Mouse (Mus musculus) embryonic facial prominence, embryonic 15.5 days (tissue): ENCODE results near the gene Khsrp. TPM values are rescaled to one million over a fixed set of nuclear protein-coding genes. Genes with fewer than 3 reads are reported as not detected.

ENCODE experiments used
- ATAC-seq: fragments of 200-750 bp; cut with Nextera tagmentation; 2 replicates; pipeline ENCODE4 v1.8.0; 2017; ENCODE audit warnings: low read depth, moderate TSS enrichment; ENCODE audit not compliant: insufficient number of reproducible peaks, low FRiP score, low TSS enrichment
- H3K27ac ChIP-seq: fragments of 300-500 bp; sonication (generic); replicated peaks from 2 replicates; pipeline ENCODE4 v1.5.1; 2015; ENCODE audit warnings: mild to moderate bottlenecking, inconsistent platforms
- H3K27me3 ChIP-seq: fragments of 300-500 bp; sonication (generic); 2 replicates; pipeline ENCODE4 v1.6.1; 2015; ENCODE audit warnings: inconsistent platforms
- H3K36me3 ChIP-seq: fragments of 300-500 bp; sonication (generic); 2 replicates; pipeline ENCODE4 v1.6.1; 2015; ENCODE audit warnings: mild to moderate bottlenecking, inconsistent platforms
- H3K4me1 ChIP-seq: fragments of 300-500 bp; sonication (generic); 2 replicates; pipeline ENCODE4 v1.6.1; 2015; ENCODE audit warnings: inconsistent platforms
- H3K4me2 ChIP-seq: fragments of 300-500 bp; sonication (generic); replicated peaks from 2 replicates; pipeline ENCODE4 v1.6.1; 2015; ENCODE audit warnings: mild to moderate bottlenecking, inconsistent platforms
- H3K4me3 ChIP-seq: fragments of 300-500 bp; sonication (generic); replicated peaks from 2 replicates; pipeline ENCODE4 v1.5.1; 2015; ENCODE audit warnings: mild to moderate bottlenecking, inconsistent platforms
- H3K9ac ChIP-seq: fragments of 300-500 bp; sonication (generic); 2 replicates; pipeline ENCODE4 v1.6.1; 2015; ENCODE audit warnings: inconsistent platforms
- H3K9me3 ChIP-seq: fragments of 300-500 bp; sonication (generic); replicated peaks from 2 replicates; pipeline ENCODE4 v1.6.1; 2016; ENCODE audit warnings: inconsistent platforms
- WGBS: fragments of 180-500 bp; shearing (Covaris S2); methylation state at CpG from one replicate; pipeline ENCODE4 v1.1.7; 2015; 5-methylcytosine and 5-hydroxymethylcytosine counted together
- polyA plus RNA-seq: library from polyadenylated mRNA; unstranded; fragments of >200 nt; fragmentation: Nextera tagmentation; extraction: Ambion mirVana; gene quantifications from 2 replicates; pipeline ENCODE4 v1.2.1, GENCODE M21; 2015

The Khsrp gene
- polyA plus RNA-seq, 1 experiment from 2014 or later: 41.4 TPM

DNA sequence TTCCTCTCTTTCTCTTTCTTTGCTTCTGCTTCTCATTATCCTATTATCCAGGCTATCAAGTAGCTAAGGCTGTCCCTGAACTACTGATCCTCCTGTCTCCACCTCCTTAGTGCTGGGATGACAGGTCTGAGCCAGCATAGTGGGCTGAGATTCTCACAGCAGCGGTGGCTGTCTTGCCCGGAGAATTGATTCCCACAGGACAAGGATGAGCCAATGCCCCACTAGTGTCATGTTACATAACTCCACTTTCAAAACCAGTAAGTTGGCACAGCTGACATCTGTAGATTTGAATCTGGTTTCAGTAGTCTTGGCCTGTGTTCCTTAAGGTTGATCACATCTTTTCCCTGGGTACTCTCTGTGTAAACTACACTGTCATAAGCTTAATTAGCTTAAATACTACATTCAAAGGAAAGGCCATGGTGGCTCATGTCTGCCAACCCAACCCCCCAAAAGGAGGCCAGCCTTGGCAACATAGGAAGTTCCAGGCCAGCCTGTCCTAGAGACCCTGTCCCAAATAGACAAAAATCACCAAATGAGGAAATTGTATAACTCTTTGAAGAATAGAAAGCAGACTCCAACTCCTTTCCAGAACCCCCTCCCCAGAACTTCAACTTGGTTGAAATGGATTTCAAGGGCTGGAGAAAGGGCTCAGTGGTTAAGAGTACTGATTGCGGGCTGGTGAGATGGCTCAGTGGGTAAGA is 45.1 kb downstream of the Khsrp start:
- H3K4me2 ChIP-seq: no peak overlapping the region
- no peak overlapping the region for H3K4me3 ChIP-seq
- H3K27me3 ChIP-seq: no peaks in the 10 kb centered on the region
- ATAC-seq: no peak
- WGBS: 58% methylated on average over 3 of the region's 3 CpGs
- H3K9me3 ChIP-seq: no peaks in the 10 kb centered on the region
- no peak overlapping the region for H3K27ac ChIP-seq
- H3K4me1 ChIP-seq: peaks cover 9% of the 10 kb centered on the region
- H3K9ac ChIP-seq: no peak overlapping the region
- no peaks in the 10 kb centered on the region for H3K36me3 ChIP-seq

- no peak for ATAC-seq
- no peak overlapping the region for H3K9ac ChIP-seq
- no peaks in the 10 kb centered on the region for H3K9me3 ChIP-seq
- 67% methylated on average over 3 of the region's 3 CpGs for WGBS
- no peak overlapping the region for H3K4me2 ChIP-seq
- peaks cover 3% of the 10 kb centered on the region; the same call in 1 of the 2 replicates for H3K4me1 ChIP-seq
- H3K36me3 ChIP-seq: no peaks in the 10 kb centered on the region
- H3K4me3 ChIP-seq: no peak overlapping the region
- no peak overlapping the region for H3K27ac ChIP-seq
- no peaks in the 10 kb centered on the region for H3K27me3 ChIP-seq
These were observed 45.7 kb downstream of the Khsrp start for GRCm38 (mm10) chr17:56985656-56986055.

DNA sequence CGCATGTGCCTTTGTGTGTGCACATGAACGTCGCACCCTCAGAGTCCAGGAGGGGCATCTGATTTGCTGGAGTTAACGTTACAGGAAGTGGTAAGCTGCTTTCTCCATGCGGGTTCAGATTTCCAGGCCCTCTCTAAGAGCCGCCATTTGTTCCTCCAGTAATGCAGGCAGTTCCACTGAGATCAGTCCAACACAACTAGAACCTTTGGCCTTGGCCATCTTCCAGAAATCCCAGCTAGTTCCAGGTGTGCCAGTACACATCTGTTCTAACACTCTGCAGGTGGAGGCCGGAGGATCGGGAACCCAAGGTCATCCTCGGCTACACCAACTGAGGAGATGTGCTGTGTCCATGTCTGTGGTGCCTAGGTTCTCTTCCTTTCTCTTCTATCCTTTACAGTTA is 46.4 kb downstream of the Khsrp start:
- no peaks in the 10 kb centered on the region for H3K9me3 ChIP-seq
- no peak for ATAC-seq
- WGBS: 76% methylated on average over 9 of the region's 9 CpGs

GRCm38 (mm10) chr17:56982013-56982412 is 49.3 kb downstream of the Khsrp start, which contains the start of gene Acer1:
Gene Acer1, minus strand, starts transcription at chr17:56982126.
- H3K4me3 ChIP-seq: no peak within 1 kb of the TSS
- no peak within 1 kb of the TSS for H3K9ac ChIP-seq
- 0 out of 2 replicates have a peak within 1 kb of the TSS, but pooled peaks have one; percentile 22 for H3K27ac ChIP-seq
- no peaks in the 10 kb centered on the region for H3K9me3 ChIP-seq
- no peaks in the 10 kb centered on the region for H3K4me1 ChIP-seq
- 73% methylated on average over 5 of the region's 5 CpGs for WGBS
- no peak within 1 kb of the TSS for H3K4me2 ChIP-seq
- ATAC-seq: no peak
- no peaks in the 10 kb centered on the region for H3K27me3 ChIP-seq
- no peaks in the 10 kb centered on the region for H3K36me3 ChIP-seq

More for the DNA sequence above, 46.4 kb downstream of the Khsrp start:
- Histone ChIP-seq H3K4me3 (no peak overlapping the region), H3K9ac (no peak overlapping the region), H3K27ac (no peak overlapping the region), H3K4me2 (no peak overlapping the region), H3K4me1 (peaks cover 3% of the 10 kb centered on the region; the same call in 1 of the 2 replicates), H3K36me3 (no peaks in the 10 kb centered on the region), H3K27me3 (no peaks in the 10 kb centered on the region)

- Histone ChIP-seq H3K36me3 (no peaks in the 10 kb centered on the region), H3K4me2 (no peak overlapping the region), H3K9me3 (no peaks in the 10 kb centered on the region), H3K27me3 (no peaks in the 10 kb centered on the region), H3K9ac (no peak overlapping the region), H3K4me1 (no peaks in the 10 kb centered on the region), H3K4me3 (no peak overlapping the region), H3K27ac (no peak overlapping the region)
- 76% methylated on average over 7 of the region's 7 CpGs for WGBS
- ATAC-seq: no peak
These were observed 50.3 kb downstream of the Khsrp start for GRCm38 (mm10) chr17:56981049-56981448.

- H3K4me1 ChIP-seq: no peaks in the 10 kb centered on the region
- H3K9me3 ChIP-seq: no peaks in the 10 kb centered on the region
- H3K4me3 ChIP-seq: no peak overlapping the region
- no peak overlapping the region for H3K9ac ChIP-seq
- no peak for ATAC-seq
- H3K27me3 ChIP-seq: no peaks in the 10 kb centered on the region
- H3K4me2 ChIP-seq: no peak overlapping the region
- WGBS: 67% methylated on average over 4 of the region's 8 CpGs
- no peak overlapping the region for H3K27ac ChIP-seq
- H3K36me3 ChIP-seq: no peaks in the 10 kb centered on the region
These were observed 51.8 kb downstream of the Khsrp start for GRCm38 (mm10) chr17:56979524-56979923.

DNA sequence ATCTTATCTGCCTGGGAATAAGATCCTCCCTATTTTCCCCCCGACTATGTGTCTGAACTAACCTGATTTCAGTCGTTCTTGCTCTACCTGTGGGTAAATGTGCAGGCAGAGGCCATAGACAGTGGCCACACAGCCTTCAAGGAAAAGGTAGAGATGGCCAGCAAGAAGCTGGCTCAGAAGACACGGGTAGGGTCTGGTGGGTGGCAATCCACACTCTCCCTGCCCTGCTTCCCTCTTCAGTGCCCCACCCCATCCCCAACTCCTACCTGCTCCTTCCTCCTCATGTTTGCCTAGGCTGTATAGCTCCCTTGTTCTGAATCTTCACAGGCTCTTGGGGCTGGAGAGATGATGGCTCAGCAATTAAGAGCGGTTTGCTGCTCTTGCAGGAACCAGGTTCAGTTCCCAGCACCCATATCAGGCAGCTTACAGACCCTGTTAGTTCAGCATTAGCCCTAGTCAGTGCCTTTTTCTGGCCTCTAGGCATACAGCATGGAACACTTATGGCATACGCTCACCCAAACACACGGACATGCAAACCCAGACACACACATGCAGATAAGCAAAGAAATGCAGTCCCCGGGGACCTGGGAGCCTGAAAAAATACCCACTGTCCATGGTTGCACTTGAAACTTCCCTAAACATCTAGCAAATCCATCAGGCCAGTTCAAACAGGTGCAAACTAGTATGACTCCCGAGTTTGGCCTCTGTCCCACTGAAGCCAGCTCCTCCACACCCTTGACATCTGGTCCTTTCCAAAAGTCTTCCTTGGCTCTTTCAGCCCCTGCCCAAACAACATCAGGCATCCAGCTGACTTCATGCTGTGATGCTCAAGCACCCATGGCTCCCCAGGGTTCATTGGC is 54.6 kb downstream of the Khsrp start:
- 66% methylated on average over 8 of the region's 8 CpGs for WGBS
- no peak overlapping the region for H3K9ac ChIP-seq
- ATAC-seq: no peak
- no peaks in the 10 kb centered on the region for H3K9me3 ChIP-seq
- no peak overlapping the region for H3K4me2 ChIP-seq
- no peaks in the 10 kb centered on the region for H3K36me3 ChIP-seq
- no peaks in the 10 kb centered on the region for H3K4me1 ChIP-seq
- H3K4me3 ChIP-seq: no peak overlapping the region
- 0 out of 2 replicates have a peak overlapping the region, but pooled peaks have one; percentile 1 for H3K27ac ChIP-seq
- no peaks in the 10 kb centered on the region for H3K27me3 ChIP-seq

GRCm38 (mm10) chr17:56975391-56975790 is 55.9 kb downstream of the Khsrp start:
- Histone ChIP-seq H3K4me1 (no peaks in the 10 kb centered on the region), H3K9me3 (no peaks in the 10 kb centered on the region), H3K27ac (no peak overlapping the region), H3K4me2 (no peak overlapping the region), H3K36me3 (no peaks in the 10 kb centered on the region), H3K4me3 (no peak overlapping the region), H3K9ac (no peak overlapping the region), H3K27me3 (no peaks in the 10 kb centered on the region)
- 72% methylated on average over 3 of the region's 3 CpGs for WGBS
- no peak for ATAC-seq

GRCm38 (mm10) chr17:56974708-56975240 is 56.5 kb downstream of the Khsrp start:
- Histone ChIP-seq H3K27ac (no peak overlapping the region), H3K9ac (no peak overlapping the region), H3K9me3 (no peaks in the 10 kb centered on the region), H3K4me1 (no peaks in the 10 kb centered on the region), H3K27me3 (no peaks in the 10 kb centered on the region), H3K4me2 (no peak overlapping the region), H3K4me3 (no peak overlapping the region), H3K36me3 (no peaks in the 10 kb centered on the region)
- WGBS: 55% methylated on average over 5 of the region's 5 CpGs
- peak; percentile 41; the same call in 1 of the 2 replicates for ATAC-seq

DNA sequence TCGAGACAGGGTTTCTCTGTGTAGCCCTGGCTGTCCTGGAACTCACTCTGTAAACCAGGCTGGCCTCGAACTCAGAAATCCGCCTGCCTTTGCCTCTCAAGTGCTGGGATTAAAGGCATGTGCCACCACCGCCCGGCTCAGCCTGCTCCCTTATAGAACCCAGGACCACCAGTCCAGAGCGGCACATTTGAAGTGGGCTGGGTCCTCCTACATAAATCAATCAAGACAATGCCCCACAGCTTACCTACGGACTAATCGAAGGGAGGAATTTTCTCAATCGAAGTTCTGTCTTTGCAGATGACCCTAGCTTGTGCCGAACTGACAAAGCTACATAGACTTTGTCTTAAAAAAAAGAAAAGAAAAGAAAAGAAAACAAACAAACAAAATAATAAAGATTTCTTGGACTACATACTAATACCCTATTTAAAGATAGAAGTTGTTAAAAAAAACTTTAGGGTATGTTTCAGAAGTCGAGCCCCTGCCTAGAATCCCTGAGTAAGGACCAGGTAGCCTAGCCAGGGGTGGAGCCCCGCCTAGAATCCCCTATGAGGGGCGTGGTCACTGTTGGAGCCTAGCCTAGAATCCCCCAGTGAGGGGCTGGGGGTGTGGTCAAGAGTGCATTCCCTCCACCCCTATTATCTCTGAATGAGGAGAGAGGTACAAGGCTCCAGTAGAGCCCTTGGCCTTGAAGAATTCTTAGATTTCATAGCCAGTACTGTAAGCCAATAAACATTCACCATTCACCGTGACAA is 57.2 kb downstream of the Khsrp start:
- Histone ChIP-seq H3K4me2 (no peak overlapping the region), H3K27ac (no peak overlapping the region), H3K9ac (no peak overlapping the region), H3K9me3 (no peaks in the 10 kb centered on the region), H3K36me3 (no peaks in the 10 kb centered on the region), H3K4me3 (no peak overlapping the region), H3K27me3 (no peaks in the 10 kb centered on the region), H3K4me1 (no peaks in the 10 kb centered on the region)
- WGBS: 61% methylated on average over 13 of the region's 14 CpGs
- ATAC-seq: no peak
